Mouse (Mus musculus) lung, postnatal 0 days (tissue): ENCODE measurements around the gene Hoxa2.

Experiments used
- CTCF ChIP-seq: IDR thresholded peaks from 2 replicates; pipeline ENCODE4 v1.5.1; 2016; ENCODE audit warnings: antibody characterized with exemption, mild to moderate bottlenecking
- EP300 ChIP-seq: IDR thresholded peaks from 2 replicates; pipeline ENCODE4 v1.6.1; 2016; ENCODE audit warnings: antibody characterized with exemption, mild to moderate bottlenecking, control low read depth

DNA sequence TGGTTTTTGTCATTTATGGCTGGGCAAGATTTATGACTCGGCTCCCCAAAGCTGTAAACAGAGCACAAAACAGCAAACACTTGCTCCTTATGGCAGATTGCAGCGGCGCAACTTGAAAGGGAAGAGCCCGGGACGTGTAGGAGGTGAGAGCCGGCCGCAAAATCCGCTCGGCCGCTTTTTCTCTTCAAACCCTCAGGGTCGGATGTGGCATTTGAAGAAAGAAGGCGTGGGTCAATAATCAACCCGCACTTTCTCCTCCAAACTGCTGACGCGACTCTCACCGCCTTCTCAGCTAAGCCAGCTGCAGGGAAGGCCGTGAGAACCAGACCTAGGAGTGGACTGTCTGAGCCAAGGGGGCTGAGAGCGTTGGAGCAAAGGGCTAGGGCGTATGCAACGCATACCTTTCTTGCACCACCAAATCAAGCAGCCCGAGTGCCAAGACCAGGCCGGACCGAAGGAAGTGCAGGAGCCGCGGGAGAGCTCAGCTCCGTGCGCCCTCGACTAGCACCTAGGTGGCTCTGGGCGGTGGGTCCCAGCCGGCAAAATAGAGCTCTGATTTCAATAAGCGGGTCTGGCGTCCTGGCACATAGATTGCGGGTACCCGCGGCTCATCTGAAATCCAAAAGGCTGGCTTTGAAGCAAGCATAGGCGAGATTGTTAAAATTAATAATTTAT is 12.6 kb upstream of the Hoxa2 start, which contains the start of gene 5730596B20Rik:
- TF ChIP-seq CTCF: no peak
- TF ChIP-seq EP300: no peak
